Mouse (Mus musculus): ENCODE measurements around the gene Chd9. TPM values are rescaled to one million over a fixed set of nuclear protein-coding genes. Genes with fewer than 3 reads are reported as not detected.
"Not testable (repeated sequence)": the region's sequence is repeated elsewhere in the genome, so short reads cannot be mapped to it uniquely, and the experiment has no call there.

The Chd9 gene
- total RNA-seq, 2 experiments from 2014 or later = 47.6 to 145 TPM

DNA sequence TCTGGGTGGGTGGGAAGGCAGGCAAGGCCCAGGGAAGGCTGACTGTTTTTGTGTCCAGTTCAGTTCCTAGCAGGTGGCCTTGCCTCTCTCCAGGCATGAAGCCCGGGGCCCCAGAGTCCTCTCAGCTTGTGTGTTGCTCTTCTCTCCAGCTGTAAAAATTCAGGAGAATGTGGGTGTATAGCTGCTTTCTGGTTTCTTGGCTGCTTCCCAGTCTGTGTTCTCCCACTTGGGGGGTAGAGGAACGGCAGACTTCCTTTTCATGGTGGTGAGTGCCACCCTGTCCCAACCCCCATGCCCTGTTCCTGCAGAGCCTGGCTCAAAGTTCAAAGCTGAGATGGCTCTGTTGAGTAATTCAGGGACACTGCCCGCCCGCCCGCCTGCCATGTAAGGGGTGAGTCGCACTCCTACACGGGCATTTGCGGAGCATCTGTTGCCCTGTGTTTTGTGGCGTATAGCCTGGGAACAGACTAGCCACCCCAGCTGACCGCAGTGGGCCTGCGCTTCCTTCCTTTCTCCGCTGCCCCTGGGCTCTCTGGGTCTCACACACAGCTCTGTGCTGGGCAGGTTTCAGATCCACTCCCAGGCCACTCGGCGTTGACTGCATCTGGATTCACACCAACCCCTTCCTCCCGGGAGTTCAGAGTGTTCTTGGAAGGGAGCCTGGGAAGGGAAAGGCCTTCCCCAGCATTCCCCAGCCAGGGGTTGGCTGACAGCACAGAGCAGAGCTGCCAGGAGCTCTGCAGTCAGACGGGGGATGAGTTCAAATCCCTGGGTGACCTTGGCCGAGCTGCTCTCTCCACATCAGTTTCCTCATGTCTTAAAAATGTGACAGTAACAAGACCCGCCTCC is 41.1 kb downstream of the Chd9 start:
- peak; percentile 77 for ATAC-seq (replicated peaks; ENCODE audit: poor library complexity)

- peak; percentile 24 for ATAC-seq (replicated peaks; ENCODE audit: poor library complexity)
Measured at GRCm38 (mm10) chr8:90869920-90870777, 42.0 kb downstream of the Chd9 start.

DNA sequence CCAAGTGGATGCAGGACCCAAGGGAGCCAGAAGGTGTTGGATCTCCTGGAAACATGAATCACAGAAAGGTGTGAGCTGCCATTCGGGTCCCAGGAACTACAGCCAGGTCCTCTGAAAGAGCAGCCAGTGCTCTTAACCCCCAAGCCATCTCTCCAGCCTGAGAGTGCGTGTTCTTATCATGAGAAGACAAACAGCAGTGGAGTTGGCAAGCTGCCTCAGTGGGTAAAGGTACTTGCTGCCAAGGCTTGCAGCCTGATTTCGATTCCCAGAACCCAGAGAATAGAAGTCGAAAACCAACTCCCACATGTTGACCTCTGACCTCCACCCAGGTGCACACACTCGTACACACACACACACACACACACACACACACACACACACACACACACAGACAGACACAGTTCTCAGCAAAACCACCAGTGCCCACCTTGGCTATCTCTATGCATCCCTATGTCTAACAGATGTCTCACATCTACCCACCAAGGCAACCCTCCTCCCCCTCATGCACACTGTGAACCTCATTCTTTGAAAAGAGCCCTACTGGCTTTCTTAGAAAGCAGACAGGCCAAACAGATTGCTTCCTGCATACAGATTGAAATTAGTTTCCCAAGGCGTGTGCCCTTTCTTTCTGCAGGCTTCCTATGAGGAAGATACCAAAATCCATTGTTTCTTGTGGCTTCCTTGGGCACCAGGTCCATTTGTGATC is 43.4 kb downstream of the Chd9 start:
- peak; percentile 23; the same call in 1 of the 2 replicates for ATAC-seq (replicated peaks; ENCODE audit: poor library complexity)

DNA sequence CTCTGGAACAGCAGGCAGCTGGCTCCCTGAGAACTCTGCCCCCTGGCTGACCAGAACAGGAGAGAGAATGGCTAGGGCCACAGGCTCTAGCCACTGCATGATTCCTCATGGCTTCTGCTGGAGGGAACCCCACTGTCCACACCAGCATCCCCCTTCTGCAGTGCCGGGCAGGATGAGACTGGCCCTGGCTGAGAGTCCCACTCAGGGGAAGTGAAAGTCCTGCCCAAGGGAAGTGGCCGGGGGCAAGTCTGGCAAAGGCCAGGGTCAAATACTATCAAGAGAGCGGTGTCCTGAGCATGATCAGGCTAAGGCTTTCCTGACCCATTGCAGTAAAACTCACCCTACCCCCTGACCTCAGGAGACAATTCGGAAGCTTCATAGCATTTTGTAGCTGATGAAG is 44.9 kb downstream of the Chd9 start:
- 0 out of 2 replicates have a peak, but pooled peaks have one; percentile 4 for ATAC-seq (replicated peaks; ENCODE audit: poor library complexity)

GRCm38 (mm10) chr8:90876213-90876721 is 48.1 kb downstream of the Chd9 start:
- peak; percentile 74 for ATAC-seq (replicated peaks; ENCODE audit: poor library complexity)

DNA sequence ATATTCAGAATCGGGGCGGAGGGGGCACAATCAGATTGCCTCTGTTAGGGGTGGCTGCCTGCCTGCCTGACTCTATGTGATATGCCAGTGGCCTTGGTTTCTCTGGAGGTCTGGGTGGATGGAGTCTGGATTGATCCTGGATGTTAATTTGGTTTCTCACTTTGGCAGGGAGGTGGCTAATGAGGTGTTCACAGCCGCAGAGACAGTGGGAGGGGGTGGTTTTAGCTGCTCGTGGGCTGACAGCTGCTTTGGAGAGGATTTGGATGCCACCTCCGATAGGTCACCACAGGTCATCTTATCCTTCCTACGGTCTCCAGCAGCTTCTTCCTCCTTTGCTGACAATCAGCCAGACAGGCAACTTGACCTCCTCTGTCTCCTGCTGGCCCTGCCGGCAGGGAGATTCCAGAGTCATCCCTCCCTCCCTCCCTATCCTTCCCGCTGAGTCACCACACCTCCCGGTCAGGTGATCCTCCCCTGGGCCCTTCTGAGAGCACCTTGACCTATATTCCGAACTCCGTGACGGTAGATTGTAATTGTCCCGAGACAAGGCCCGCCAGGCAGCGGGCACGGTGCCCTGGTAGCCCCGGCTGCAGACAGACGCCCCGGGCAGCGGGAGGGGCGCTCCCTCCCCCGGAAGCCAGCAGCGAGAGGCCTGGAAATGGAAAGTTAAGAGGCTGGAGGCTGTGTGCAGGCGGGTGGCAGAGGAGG is 48.7 kb downstream of the Chd9 start:
- ATAC-seq (replicated peaks; ENCODE audit: poor library complexity) = peak; percentile 51

- ATAC-seq (replicated peaks; ENCODE audit: poor library complexity) = no peak
Measured at GRCm38 (mm10) chr8:90877430-90877975, 49.4 kb downstream of the Chd9 start.

GRCm38 (mm10) chr8:90878551-90878950 is 50.4 kb downstream of the Chd9 start:
- ATAC-seq (replicated peaks; ENCODE audit: poor library complexity) = no peak

- ATAC-seq (replicated peaks; ENCODE audit: poor library complexity) = no peak
Measured at GRCm38 (mm10) chr8:90880041-90880440, 51.9 kb downstream of the Chd9 start.

- ATAC-seq (replicated peaks; ENCODE audit: poor library complexity) = peak; percentile 30
Measured at GRCm38 (mm10) chr8:90881181-90881580, 53.0 kb downstream of the Chd9 start.

DNA sequence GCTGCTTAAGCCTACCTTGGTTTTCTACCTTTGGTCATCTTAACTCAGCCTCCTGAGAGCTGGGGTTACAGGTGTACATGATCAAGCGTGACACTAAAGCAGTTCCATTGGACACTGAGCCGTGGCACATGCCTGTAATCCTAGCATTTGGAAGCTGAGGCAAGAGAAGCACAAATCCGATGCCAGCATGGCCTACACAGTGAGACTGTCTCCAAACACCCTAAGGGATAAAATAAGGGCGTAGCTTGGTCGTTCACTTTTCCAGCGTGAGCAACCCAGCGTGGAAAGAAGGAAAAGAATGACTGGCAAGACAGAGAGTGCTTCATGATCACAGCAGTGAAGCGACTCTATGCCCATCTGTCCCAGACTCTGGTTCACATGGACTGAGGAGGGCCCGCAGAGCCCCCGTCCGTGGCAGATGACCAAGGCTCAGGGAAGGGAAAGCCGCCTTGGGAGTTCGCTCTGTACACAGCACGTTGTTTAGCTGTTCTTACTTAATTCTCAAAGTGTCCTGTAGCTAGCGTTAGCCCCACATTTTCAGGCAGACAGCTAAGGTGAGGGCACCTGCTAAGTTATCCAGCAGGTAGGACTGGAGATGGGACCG is 54.0 kb downstream of the Chd9 start:
- ATAC-seq (replicated peaks; ENCODE audit: poor library complexity) = no peak

DNA sequence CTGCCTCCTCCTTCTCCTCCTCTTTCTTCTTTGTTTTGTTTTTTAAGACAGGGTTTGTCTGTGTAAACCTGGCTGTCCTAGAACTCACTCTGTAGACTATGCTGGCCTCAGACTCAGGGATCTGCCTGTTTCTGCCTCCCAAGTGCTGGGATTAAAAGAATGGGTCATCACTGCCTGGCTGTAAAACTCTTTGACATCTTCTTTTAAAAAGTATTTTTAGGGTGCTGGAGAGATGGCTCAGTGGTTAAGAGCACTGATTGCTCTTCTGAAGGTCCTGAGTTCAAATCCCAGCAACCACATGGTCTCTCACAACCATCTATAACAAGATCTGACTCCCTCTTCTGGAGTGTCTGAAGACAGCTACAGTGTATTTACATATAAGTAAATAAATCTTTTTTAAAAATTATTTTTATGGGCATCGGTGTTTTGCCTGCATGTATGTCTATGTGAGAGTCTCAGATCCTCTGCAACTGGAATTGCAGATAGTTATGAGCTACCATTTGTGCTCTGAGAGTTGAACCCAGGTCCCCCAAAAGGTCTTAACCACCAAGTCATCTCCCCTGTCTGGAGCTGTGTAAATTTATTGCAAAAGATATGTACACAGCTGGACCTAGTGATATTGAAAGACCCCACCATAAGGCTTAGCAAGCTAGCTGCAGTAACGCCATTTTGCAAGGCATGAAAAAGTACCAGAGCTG is 57.7 kb downstream of the Chd9 start:
- ATAC-seq (replicated peaks; ENCODE audit: poor library complexity) = no peak

GRCm38 (mm10) chr8:90886369-90886712 is 58.2 kb downstream of the Chd9 start:
- not testable (repeated sequence) for ATAC-seq (replicated peaks; ENCODE audit: poor library complexity)

DNA sequence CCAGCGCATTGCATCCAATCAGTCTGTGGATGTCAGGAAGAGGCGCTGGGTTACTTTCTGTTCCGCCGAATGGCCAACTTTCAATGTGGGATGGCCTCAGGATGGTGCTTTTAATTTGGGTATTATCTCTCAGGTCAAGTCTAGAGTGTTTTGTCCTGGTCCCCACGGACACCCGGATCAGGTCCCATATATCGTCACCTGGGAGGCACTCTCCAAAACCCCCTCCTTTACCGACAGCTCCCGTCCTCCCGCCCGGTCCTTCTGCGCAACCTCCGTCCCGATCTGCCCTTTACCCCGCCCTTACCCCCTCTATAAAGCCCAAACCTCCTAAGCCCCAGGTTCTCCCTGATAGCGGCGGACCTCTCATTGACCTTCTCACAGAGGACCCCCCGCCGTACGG is 59.2 kb downstream of the Chd9 start:
- not testable (repeated sequence) for ATAC-seq (replicated peaks; ENCODE audit: poor library complexity)

- ATAC-seq (replicated peaks; ENCODE audit: poor library complexity) = no peak
Measured at GRCm38 (mm10) chr8:90891872-90892578, 63.9 kb downstream of the Chd9 start.

GRCm38 (mm10) chr8:90892579-90892919 is 64.4 kb downstream of the Chd9 start:
- ATAC-seq (replicated peaks; ENCODE audit: poor library complexity) = peak; percentile 50

- no peak for ATAC-seq (replicated peaks; ENCODE audit: poor library complexity)
Measured at GRCm38 (mm10) chr8:90894231-90894914, 66.2 kb downstream of the Chd9 start.

DNA sequence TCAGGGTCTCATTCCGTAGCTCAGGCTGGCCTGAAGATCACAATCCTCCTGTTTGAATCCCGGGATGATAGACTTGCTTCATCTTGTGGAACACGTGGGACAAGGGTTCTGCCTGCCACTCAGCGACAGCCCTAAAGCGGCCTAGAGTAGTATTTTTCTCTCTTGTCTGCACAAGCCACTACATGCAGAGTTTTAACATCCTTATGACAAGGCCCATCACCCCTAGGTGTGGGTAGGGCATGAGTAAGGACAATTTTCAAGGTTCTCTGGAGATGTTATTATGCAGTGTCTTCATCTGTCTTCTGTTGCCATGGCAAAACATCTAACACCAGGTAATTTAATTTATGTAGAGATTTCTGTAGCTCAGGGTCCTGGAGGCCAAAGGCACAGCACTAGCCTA is 69.2 kb downstream of the Chd9 start:
- no peak for ATAC-seq (replicated peaks; ENCODE audit: poor library complexity)
